Mouse (Mus musculus): Measurements from ENCODE around the gene Lama2.
A peak's percentile ranks its signal among the peaks of the same experiment; 100 is the strongest.

Gene Lama2

DNA sequence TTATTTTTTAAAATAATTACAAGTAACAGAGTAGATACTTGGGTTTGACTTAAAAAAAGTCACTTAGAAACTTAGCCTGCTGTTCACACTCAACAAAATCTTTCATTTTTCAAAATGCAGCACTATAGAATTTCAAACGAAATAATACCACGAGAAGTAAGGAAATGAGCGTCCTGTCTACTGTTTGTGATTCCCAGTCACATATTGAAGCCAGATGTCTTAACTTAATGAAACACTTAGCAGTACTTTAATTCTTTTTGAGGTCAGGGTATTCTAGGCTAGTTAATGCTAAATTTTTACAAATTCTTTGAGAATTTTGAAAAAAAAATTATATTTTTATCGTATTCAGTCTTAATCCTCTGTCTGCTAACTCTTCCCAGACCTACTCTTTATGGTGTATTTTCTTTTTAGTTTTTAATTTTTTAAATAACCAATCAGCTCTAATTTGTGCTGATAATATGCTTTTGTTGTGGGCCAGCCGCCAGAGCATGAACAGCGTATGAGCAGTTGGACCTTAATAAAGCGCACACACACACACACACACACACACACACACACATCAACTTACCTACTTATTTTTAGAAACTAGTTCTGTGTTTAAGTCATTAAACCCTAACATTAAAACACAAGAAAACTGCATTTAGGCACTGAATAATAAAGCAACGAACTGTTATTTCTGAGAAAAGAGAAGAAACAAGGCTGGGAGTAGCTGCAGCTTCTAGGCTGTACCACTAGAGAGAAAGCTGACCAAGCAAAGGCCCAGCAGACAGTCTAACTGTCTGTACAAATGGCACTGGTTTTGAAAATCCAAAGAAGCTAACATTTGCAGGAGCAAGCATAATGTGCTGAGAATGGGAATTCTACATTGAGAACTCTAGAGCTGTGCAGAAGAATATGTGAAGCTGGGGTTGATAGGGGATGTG lies 425.3 kb downstream of the Lama2 start:
- no peak for DNase-seq (ENCODE audit: extremely low spot score, low read depth, low spot score)

GRCm38 (mm10) chr10:27188630-27189365 lies 430.8 kb downstream of the Lama2 start:
- DNase-seq (ENCODE audit: extremely low spot score, low read depth, low spot score): no peak

DNA sequence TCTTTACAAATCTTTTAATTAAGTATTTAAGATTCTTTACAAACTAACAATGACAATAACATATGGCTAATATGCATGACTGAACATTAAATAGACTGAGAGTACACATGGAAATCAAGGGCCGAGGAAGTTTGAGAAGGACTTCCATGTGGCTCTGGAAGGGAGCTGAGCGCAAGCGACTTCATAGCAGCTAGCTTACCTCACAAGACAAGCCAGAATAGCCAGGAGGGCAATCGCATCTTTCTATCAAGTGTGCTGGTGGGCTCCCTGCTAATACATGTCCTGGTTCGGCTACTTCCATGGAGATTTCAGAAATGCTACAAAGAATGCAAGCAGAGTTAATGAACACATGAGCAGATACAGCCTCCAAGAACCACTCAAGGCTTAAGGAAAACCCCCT lies 435.4 kb downstream of the Lama2 start:
- DNase-seq (ENCODE audit: extremely low spot score, low read depth, low spot score): no peak

DNA sequence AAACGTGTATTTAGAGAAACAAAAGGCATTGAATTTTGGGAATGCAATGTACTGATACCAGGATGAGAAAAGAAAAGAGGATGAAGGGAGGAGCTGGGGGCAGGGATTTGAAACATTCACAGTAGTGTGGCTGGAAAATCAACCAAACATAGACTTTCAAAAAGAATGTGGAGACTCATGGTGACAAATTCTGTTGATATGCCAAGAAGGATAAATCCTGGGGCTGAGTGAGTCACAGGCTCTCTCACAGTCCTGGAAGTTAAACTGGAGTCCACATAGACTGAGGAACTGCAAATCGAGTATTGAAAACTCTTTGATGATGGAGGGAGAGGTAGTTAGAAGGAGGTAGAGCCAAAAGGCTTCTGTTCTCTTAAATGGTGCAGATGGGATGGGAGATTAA lies 445.3 kb downstream of the Lama2 start:
- DNase-seq (ENCODE audit: extremely low spot score, low read depth, low spot score): no peak

DNA sequence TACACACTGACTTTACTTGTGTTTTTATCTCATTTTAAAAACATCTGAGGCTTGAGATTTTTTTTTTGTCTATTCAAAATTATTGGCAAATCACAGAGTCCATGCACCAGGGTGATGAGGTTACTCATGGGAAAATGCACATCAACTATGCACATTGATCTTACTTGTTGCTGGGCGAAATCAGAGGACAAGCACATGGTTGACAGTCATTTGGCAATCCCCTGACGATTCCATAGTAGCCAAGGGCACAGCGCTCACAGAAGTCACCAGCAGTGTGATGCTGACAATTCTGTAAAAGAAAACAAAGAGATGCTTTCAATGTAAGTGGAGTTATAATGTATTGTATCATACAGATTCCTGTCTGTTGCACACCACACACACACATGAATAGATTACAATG lies 454.8 kb downstream of the Lama2 start:
- no peak for DNase-seq (ENCODE audit: extremely low spot score, low read depth, low spot score)

- DNase-seq (ENCODE audit: extremely low spot score, low read depth, low spot score): no peak
These were observed 457.2 kb downstream of the Lama2 start for GRCm38 (mm10) chr10:27162364-27162763.

GRCm38 (mm10) chr10:27150220-27150619 lies 469.3 kb downstream of the Lama2 start:
- no peak for DNase-seq (ENCODE audit: extremely low spot score, low read depth, low spot score)

DNA sequence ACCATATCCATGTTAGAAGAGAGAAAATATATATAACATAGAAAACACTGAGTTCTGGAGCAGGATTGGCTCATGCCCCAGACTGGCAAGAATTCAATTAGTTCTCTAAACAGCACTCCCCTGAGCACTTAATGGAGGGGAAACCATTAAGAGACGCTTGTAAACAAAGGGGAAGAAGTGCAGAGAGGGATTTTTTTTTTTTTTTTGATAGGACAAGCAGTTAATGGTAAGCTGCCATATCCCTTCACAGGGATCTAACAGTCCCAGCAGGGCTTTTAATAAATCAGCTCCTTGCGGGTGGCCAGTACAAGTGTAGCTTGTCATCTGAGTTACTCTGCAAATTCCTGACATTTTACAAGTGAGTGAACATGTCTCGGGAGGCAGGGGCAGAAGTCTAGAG lies 479.1 kb downstream of the Lama2 start:
- DNase-seq (ENCODE audit: extremely low spot score, low read depth, low spot score): peak; percentile 26

DNA sequence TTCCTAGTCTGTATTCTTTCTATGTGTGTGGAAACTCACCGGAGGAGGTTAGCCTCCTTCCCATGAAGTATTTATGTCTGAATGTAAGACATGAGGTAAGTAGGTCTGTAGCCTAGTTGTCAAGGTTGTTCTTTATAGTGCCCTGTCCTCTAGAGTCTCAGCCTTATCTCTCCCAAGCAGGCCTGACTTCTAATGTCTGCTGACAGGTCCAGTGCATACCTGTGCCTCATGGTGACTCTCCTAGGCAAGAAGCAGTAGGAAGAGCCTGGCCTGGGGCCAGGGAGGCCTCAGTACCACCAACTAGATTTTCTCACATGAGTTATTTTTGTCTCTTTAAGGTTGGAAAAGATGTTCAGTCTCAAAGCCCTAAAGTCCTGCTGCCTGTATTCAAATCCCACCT lies 483.8 kb downstream of the Lama2 start:
- no peak for DNase-seq (ENCODE audit: extremely low spot score, low read depth, low spot score)

GRCm38 (mm10) chr10:27133135-27133534 lies 486.4 kb downstream of the Lama2 start:
- peak; percentile 69 for DNase-seq (ENCODE audit: extremely low spot score, low read depth, low spot score)

DNA sequence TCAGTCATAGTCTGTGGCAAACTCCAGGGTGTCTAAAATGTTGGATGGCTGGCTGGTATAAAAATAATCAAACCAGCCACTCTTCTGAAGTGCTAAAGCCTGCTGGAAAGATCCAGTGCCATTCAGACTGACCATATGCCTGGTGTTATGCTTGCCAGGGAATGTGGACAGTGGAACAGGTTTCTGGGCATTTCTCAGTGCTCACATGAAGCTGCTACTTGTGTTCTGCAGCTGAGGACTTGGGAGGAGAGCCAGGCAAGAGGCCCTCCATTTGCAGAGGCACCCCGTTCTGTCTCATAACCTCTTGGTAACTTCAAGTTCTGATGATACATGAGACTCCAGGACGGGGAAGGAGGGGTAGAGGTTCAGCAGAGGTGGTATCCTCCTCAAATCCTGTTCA lies 492.1 kb downstream of the Lama2 start:
- no peak for DNase-seq (ENCODE audit: extremely low spot score, low read depth, low spot score)

DNA sequence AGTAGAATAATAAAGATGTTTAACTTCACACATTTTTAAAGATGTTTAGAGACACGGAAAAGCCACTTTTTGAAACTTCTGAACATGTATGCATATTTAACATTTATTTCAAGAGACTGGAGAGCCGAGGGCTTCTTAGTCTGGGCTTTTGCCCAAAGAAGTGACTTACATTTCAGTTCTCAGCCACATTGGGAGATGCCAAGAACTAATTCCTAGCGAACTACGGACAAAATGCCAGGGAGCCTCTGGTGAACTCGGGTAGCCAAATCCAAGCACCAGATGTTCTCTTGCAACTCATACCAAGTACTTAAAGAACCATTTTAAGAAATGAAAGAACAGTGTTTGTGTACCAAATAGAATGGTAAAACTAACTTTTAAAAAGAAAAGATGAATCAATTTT lies 495.8 kb downstream of the Lama2 start:
- DNase-seq (ENCODE audit: extremely low spot score, low read depth, low spot score): no peak

DNA sequence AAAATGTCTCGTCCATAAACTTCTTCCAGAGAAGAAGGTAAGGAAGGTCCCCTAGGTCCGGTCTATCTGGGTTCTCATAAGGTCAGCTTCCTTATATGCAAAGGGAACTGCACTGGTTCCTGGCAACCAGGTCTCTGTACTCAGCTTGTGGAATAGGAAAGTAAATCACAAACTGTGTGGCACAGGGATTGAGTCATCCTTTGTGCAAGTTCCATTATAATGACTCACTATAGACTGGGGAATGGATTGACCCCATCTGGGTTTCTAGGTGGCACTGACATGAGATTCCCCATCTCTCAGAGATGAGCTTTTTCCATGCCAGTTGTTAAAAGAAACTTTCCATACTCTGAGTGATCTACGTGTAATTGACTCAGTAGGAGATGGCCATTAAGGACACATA lies 501.7 kb downstream of the Lama2 start:
- DNase-seq (ENCODE audit: extremely low spot score, low read depth, low spot score): no peak

- no peak for DNase-seq (ENCODE audit: extremely low spot score, low read depth, low spot score)
These were observed 502.5 kb downstream of the Lama2 start for GRCm38 (mm10) chr10:27116938-27117647.

DNA sequence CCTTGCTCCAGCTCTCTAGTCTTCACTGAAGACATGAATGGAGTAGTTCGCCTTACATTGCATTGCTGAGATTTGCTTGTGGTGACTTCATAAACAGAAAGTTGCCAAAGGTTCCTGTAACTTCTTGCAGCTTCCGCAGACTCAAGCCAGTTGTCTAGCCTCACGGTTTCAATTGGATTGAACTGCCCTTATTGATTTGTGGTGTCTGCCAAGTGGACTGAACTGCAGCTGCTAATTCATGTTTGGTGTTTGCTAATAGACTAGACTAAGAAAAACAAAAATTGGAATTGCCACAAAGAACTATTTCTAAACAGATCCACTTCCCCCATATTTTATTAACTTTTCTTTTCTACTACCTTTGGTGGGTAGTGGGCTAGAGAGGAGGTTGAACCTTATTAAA lies 505.4 kb downstream of the Lama2 start:
- DNase-seq (ENCODE audit: extremely low spot score, low read depth, low spot score): no peak

DNA sequence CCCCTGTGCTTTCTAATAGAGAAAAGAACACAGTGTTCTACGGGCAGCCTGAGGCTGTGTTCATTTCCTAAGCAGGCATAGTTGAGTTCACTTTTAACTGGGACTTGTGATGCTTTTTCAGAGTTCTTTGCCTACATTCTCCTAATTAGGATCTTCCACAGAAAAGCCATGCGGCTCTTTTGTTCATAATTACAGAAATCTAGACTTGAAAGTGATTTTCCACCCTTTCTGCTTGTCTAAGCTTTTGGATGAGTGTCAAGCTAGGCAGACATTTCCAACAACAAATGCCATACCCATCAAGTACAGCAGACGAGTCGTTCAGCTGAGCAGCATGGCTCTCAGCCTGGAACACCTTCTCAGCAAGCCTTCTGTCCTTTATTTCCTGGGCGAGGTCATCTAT lies 515.7 kb downstream of the Lama2 start:
- DNase-seq (ENCODE audit: extremely low spot score, low read depth, low spot score): no peak

GRCm38 (mm10) chr10:27101800-27102353 lies 517.7 kb downstream of the Lama2 start:
- DNase-seq (ENCODE audit: extremely low spot score, low read depth, low spot score): no peak

GRCm38 (mm10) chr10:27077113-27077512 lies 542.4 kb downstream of the Lama2 start:
- DNase-seq (ENCODE audit: extremely low spot score, low read depth, low spot score): no peak

- no peak for DNase-seq (ENCODE audit: extremely low spot score, low read depth, low spot score)
These were observed 550.6 kb downstream of the Lama2 start for GRCm38 (mm10) chr10:27068794-27069435.

- peak; percentile 41 for DNase-seq (ENCODE audit: extremely low spot score, low read depth, low spot score)
These were observed 555.9 kb downstream of the Lama2 start for GRCm38 (mm10) chr10:27063671-27064070.

DNA sequence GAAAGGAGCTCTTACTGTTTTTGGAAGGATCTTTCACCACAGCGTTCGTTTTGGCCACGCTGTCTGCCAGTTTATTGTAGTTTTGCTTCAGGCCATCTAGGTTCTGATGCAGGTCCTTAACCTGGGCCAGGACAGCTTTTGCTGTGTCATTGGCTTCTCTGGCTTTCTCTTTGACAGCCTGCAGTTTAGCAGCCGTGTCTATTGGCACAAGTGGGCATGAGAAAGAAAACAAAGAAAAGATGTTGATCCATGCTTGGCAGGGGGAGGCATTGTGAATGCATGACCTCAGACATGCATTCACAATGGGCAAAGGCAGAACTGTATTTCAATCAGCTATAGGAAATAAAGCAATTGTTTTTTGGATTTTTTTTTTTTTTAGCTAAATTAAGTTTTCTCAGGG lies 565.1 kb downstream of the Lama2 start:
- no peak for DNase-seq (ENCODE audit: extremely low spot score, low read depth, low spot score)

Data from hindlimb bud, embryonic 11.5 days (tissue).